Mouse (Mus musculus): ENCODE results near the gene Nme7. TPM values are rescaled to one million over a fixed set of nuclear protein-coding genes. Genes with fewer than 3 reads are reported as not detected.
A peak's percentile ranks its signal among the peaks of the same experiment; 100 is the strongest.

The Nme7 gene
- total and polyA plus RNA-seq, 3 experiments: 11.7 to 21.0 (median 14.0) TPM

GRCm38 (mm10) chr1:164432649-164433048 lies 128.7 kb downstream of the Nme7 start:
- no peak for DNase-seq

- no peak for DNase-seq
Observed at GRCm38 (mm10) chr1:164434049-164434448, 130.1 kb downstream of the Nme7 start.

GRCm38 (mm10) chr1:164436749-164437148 lies 132.8 kb downstream of the Nme7 start:
- no peak for DNase-seq

GRCm38 (mm10) chr1:164440230-164440629 lies 136.3 kb downstream of the Nme7 start:
- DNase-seq: no peak

GRCm38 (mm10) chr1:164440708-164441407 lies 136.9 kb downstream of the Nme7 start:
- DNase-seq: no peak

- DNase-seq: no peak
Observed at GRCm38 (mm10) chr1:164441408-164441974, 137.6 kb downstream of the Nme7 start.

- no peak for DNase-seq
Observed at GRCm38 (mm10) chr1:164445620-164446162, 141.8 kb downstream of the Nme7 start.

- no peak for DNase-seq
Observed at GRCm38 (mm10) chr1:164446535-164446934, 142.6 kb downstream of the Nme7 start.

GRCm38 (mm10) chr1:164447521-164447920 lies 143.6 kb downstream of the Nme7 start:
- no peak for DNase-seq

GRCm38 (mm10) chr1:164449626-164450025 lies 145.7 kb downstream of the Nme7 start:
- peak; percentile 36 for DNase-seq

- DNase-seq: no peak
Observed at GRCm38 (mm10) chr1:164450231-164450630, 146.3 kb downstream of the Nme7 start.

- DNase-seq: no peak
Observed at GRCm38 (mm10) chr1:164450644-164451043, 146.7 kb downstream of the Nme7 start.

- DNase-seq: peak; percentile 60
Observed at GRCm38 (mm10) chr1:164451346-164451745, 147.4 kb downstream of the Nme7 start.

- no peak for DNase-seq
Observed at GRCm38 (mm10) chr1:164452580-164452979, 148.7 kb downstream of the Nme7 start.

GRCm38 (mm10) chr1:164453146-164453545 lies 149.2 kb downstream of the Nme7 start:
- DNase-seq: no peak

- DNase-seq: no peak
Observed at GRCm38 (mm10) chr1:164453739-164454138, 149.8 kb downstream of the Nme7 start.

- peak; percentile 67 for DNase-seq
Observed at GRCm38 (mm10) chr1:164454747-164455400, 151.0 kb downstream of the Nme7 start.

- DNase-seq: no peak
Observed at GRCm38 (mm10) chr1:164455614-164456013, 151.7 kb downstream of the Nme7 start.

- DNase-seq: no peak
Observed at GRCm38 (mm10) chr1:164456065-164456464, 152.1 kb downstream of the Nme7 start.

GRCm38 (mm10) chr1:164456731-164457130 lies 152.8 kb downstream of the Nme7 start:
- no peak for DNase-seq

- DNase-seq: peak; percentile 87
Observed at GRCm38 (mm10) chr1:164457531-164458244, 153.8 kb downstream of the Nme7 start.

- DNase-seq: peak; percentile 92
Observed at GRCm38 (mm10) chr1:164458245-164458613, 154.3 kb downstream of the Nme7 start, which contains the start of gene Atp1b1. TSS of gene Atp1b1 (minus strand) at chr1:164458355.
